Mouse (Mus musculus) intestine, embryonic 15.5 days (tissue): ENCODE results near the gene Ubap2. TPM values are rescaled to one million over a fixed set of nuclear protein-coding genes. Genes with fewer than 3 reads are reported as not detected.

ENCODE experiments used
- ATAC-seq: fragments of 200-750 bp; cut with Nextera tagmentation; 2 replicates; pipeline ENCODE4 v1.8.0; 2017; ENCODE audit warnings: moderate TSS enrichment, moderate library complexity
- H3K27ac ChIP-seq: fragments of 300-500 bp; sonication (generic); 2 replicates; pipeline ENCODE4 v1.5.1; 2015; ENCODE audit warnings: mild to moderate bottlenecking, inconsistent platforms
- H3K27me3 ChIP-seq: fragments of 300-500 bp; sonication (generic); replicated peaks from 2 replicates; pipeline ENCODE4 v1.6.1; 2015; ENCODE audit warnings: inconsistent platforms
- H3K36me3 ChIP-seq: fragments of 300-500 bp; sonication (generic); 2 replicates; pipeline ENCODE4 v1.6.1; 2015; ENCODE audit warnings: inconsistent platforms
- H3K4me1 ChIP-seq: fragments of 300-500 bp; sonication (generic); replicated peaks from 2 replicates; pipeline ENCODE4 v1.6.1; 2015; ENCODE audit warnings: inconsistent platforms
- H3K4me2 ChIP-seq: fragments of 300-500 bp; sonication (generic); replicated peaks from 2 replicates; pipeline ENCODE4 v1.6.1; 2015; ENCODE audit warnings: mild to moderate bottlenecking, inconsistent platforms
- H3K4me3 ChIP-seq: fragments of 300-500 bp; sonication (generic); replicated peaks from 2 replicates; pipeline ENCODE4 v1.5.1; 2015; ENCODE audit warnings: inconsistent platforms
- H3K9ac ChIP-seq: fragments of 300-500 bp; sonication (generic); 2 replicates; pipeline ENCODE4 v1.6.1; 2015; ENCODE audit warnings: inconsistent platforms
- H3K9me3 ChIP-seq: fragments of 300-500 bp; sonication (generic); 2 replicates; pipeline ENCODE4 v1.6.1; 2016; ENCODE audit warnings: inconsistent platforms
- WGBS: fragments of 180-500 bp; shearing (Covaris S2); methylation state at CpG from one replicate; pipeline ENCODE4 v1.1.7; 2015; 5-methylcytosine and 5-hydroxymethylcytosine counted together
- polyA plus RNA-seq: library from polyadenylated mRNA; unstranded; fragments of >200 nt; fragmentation: Nextera tagmentation; extraction: Ambion mirVana; gene quantifications from 2 replicates; pipeline ENCODE4 v1.2.1, GENCODE M21; 2015

The Ubap2 gene
- polyA plus RNA-seq = 50.1 and 52.2 TPM in 2 replicates

GRCm38 (mm10) chr4:41274980-41275850, at the start of gene Ubap2:
Gene Ubap2, minus strand, starts transcription at chr4:41275144.
- Histone ChIP-seq H3K27me3 (no peaks in the 10 kb centered on the region), H3K36me3 (no peaks in the 10 kb centered on the region), H3K9ac (peak within 1 kb of the TSS; percentile 90), H3K4me3 (peak within 1 kb of the TSS; percentile 68), H3K4me1 (peaks cover 13% of the 10 kb centered on the region), H3K9me3 (no peaks in the 10 kb centered on the region), H3K27ac (peak within 1 kb of the TSS; percentile 91), H3K4me2 (peak within 1 kb of the TSS; percentile 69)
- WGBS = under 1% methylated on average over 60 of the region's 60 CpGs
- peak; percentile 98 for ATAC-seq

- Histone ChIP-seq H3K9ac (no peak overlapping the region), H3K27ac (no peak overlapping the region), H3K4me1 (no peaks in the 10 kb centered on the region), H3K36me3 (no peaks in the 10 kb centered on the region), H3K9me3 (no peaks in the 10 kb centered on the region), H3K4me3 (no peak overlapping the region), H3K27me3 (no peaks in the 10 kb centered on the region), H3K4me2 (no peak overlapping the region)
- no peak for ATAC-seq
- 46% methylated on average over 4 of the region's 4 CpGs for WGBS
These were observed 46.0 kb upstream of the Ubap2 start for GRCm38 (mm10) chr4:41320971-41321370.

DNA sequence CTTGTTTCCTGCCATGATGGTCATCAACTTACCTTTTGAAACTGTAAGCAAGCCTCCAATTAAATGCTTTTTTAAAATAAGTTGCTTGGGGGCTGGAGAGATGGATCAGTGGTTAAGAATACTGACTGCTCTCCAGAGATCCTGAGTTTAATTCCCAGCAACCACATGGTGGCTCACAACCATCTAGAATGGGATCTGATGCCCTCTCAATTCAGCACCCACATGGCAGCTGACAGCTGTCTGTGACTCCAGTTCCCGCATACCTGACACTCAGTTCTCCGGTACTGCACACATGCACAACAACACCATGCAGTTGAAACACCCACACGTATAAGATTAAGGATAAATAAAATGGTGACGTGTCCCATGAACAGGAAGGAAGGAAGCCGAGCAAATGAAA, 43.3 kb upstream of the Ubap2 start:
- peaks cover 5% of the 10 kb centered on the region; the same call in 1 of the 2 replicates for H3K4me1 ChIP-seq
- no peak for ATAC-seq
- 71% methylated on average over 5 of the region's 5 CpGs for WGBS
- no peak overlapping the region for H3K4me3 ChIP-seq
- H3K27me3 ChIP-seq = no peaks in the 10 kb centered on the region
- H3K9me3 ChIP-seq = no peaks in the 10 kb centered on the region
- no peaks in the 10 kb centered on the region for H3K36me3 ChIP-seq
- no peak overlapping the region for H3K27ac ChIP-seq
- H3K4me2 ChIP-seq = no peak overlapping the region
- no peak overlapping the region for H3K9ac ChIP-seq

DNA sequence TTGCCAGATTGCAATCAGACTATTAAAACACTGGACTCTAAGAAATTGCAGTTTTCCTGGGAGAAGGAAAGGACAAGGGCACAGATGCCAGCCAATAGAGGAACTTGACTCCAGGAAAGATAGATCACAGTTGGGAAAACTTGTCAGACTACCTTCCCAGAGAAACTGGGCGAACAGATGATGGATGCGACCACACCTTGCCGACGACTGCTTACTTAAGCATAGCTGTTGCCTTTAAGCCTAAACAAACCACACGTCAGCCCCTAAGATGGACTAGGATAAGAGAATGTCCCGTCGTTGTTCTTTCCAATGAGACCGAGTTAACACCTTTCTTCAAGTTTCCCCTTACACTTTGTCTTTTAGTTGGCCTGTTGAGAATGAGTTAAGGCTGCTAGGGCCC, 40.2 kb upstream of the Ubap2 start:
- H3K4me1 ChIP-seq = peaks cover 10% of the 10 kb centered on the region
- H3K27me3 ChIP-seq = no peaks in the 10 kb centered on the region
- H3K4me2 ChIP-seq = peak overlapping the region; percentile 84
- no peaks in the 10 kb centered on the region for H3K36me3 ChIP-seq
- H3K4me3 ChIP-seq = peak overlapping the region; percentile 98
- no peaks in the 10 kb centered on the region for H3K9me3 ChIP-seq
- peak overlapping the region; percentile 99 for H3K27ac ChIP-seq
- peak; percentile 13 for ATAC-seq
- WGBS = 17% methylated on average over 8 of the region's 8 CpGs
- H3K9ac ChIP-seq = peak overlapping the region; percentile 98

- under 1% methylated on average over 70 of the region's 70 CpGs for WGBS
- Histone ChIP-seq H3K9ac (peak within 1 kb of the TSS; percentile 98), H3K4me1 (peaks cover 10% of the 10 kb centered on the region), H3K9me3 (no peaks in the 10 kb centered on the region), H3K4me3 (peak within 1 kb of the TSS; percentile 98), H3K27ac (peak within 1 kb of the TSS; percentile 99), H3K27me3 (no peaks in the 10 kb centered on the region), H3K4me2 (peak within 1 kb of the TSS; percentile 84), H3K36me3 (peaks cover 3% of the 10 kb centered on the region; the same call in 1 of the 2 replicates)
- ATAC-seq = peak; percentile 97
These were observed 39.5 kb upstream of the Ubap2 start, which contains the start of gene Dcaf12 for GRCm38 (mm10) chr4:41314141-41315129. Gene Dcaf12, minus strand, starts transcription at chr4:41314889.

GRCm38 (mm10) chr4:41313722-41314121, 38.8 kb upstream of the Ubap2 start:
- Histone ChIP-seq H3K9me3 (no peaks in the 10 kb centered on the region), H3K27me3 (no peaks in the 10 kb centered on the region), H3K4me3 (peak overlapping the region; percentile 98), H3K4me1 (peaks cover 10% of the 10 kb centered on the region), H3K4me2 (peak overlapping the region; percentile 84), H3K27ac (peak overlapping the region; percentile 99), H3K36me3 (peaks cover 5% of the 10 kb centered on the region), H3K9ac (peak overlapping the region; percentile 98)
- peak; percentile 9; the same call in 1 of the 2 replicates for ATAC-seq
- 12% methylated on average over 14 of the region's 14 CpGs for WGBS

DNA sequence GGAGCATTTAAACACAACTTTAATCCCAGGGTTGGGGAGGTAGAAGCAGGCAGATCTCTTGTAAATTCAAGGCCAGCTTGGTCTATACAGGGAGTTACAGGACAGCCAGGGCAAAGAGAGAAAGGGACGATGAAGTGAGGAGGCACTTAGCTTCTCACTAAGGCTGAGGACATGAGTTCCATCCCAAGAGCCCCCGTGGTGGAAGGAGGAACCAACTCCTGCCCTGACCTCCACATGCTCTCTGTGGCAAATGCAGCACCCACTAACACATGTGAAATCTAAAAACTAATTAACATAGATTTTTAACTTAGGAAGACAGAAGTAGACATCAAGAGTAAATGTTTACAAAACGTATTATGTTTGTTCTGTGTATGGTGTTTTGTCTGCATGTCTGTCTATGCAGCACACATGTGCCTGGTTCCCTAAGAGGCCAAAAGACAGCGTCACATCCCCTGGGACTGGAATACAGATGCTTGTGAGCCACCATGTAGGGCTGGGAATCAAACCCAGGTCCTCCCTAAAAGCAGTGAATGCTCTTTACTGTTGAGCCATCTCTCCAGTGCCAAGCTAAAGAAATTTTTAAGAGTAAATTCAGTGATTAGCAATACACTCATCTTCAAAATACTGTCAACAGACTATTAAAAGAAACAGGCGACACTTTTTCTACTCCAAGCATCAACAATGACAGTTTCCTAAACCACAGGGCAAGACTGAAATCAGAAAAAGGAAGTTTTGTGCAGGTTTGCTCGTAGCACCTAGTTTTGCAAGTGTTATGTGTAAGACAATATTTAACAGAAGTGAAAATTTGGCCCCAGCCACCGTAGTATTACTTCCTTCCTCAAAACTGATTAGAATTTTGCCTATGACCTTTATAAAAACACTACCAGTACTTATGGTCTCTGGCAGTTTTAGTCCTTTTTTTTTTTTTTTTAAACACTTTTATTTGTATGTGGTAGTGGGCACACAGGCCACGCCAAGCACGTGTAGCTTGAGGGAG, 35.9 kb upstream of the Ubap2 start:
- Histone ChIP-seq H3K9me3 (no peaks in the 10 kb centered on the region), H3K27me3 (no peaks in the 10 kb centered on the region), H3K9ac (no peak overlapping the region), H3K4me1 (peaks cover 10% of the 10 kb centered on the region), H3K36me3 (peaks cover 9% of the 10 kb centered on the region), H3K27ac (no peak overlapping the region), H3K4me3 (no peak overlapping the region), H3K4me2 (no peak overlapping the region)
- WGBS = 89% methylated on average over 9 of the region's 9 CpGs
- ATAC-seq = no peak

GRCm38 (mm10) chr4:41307406-41307805, 32.5 kb upstream of the Ubap2 start:
- Histone ChIP-seq H3K4me2 (no peak overlapping the region), H3K4me3 (no peak overlapping the region), H3K27me3 (no peaks in the 10 kb centered on the region), H3K36me3 (peaks cover 16% of the 10 kb centered on the region), H3K9me3 (no peaks in the 10 kb centered on the region), H3K27ac (no peak overlapping the region), H3K9ac (no peak overlapping the region), H3K4me1 (no peaks in the 10 kb centered on the region)
- 86% methylated on average over 6 of the region's 6 CpGs for WGBS
- ATAC-seq = no peak

DNA sequence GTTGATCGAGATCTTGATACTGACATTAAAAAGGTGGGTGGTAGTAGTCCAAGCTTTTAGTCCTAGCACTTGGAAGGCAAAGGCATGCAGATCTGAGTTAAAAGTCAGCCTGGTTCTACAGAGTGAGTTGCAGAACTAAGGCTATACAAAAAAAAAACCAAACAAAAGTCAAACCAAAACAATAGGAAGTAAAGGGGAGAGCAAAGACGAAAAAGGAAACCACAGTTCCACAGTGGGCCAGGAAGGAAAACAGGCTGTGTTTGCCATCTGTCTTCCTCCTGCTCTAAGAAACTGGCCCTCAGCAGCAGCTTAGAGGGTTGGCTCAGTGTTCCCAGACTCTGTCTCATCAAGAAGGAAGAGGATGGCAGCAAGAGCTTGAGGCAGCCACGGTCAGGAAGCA, 29.4 kb upstream of the Ubap2 start:
- Histone ChIP-seq H3K36me3 (peaks cover 39% of the 10 kb centered on the region), H3K4me2 (no peak overlapping the region), H3K27me3 (no peaks in the 10 kb centered on the region), H3K9me3 (no peaks in the 10 kb centered on the region), H3K27ac (no peak overlapping the region), H3K4me3 (no peak overlapping the region), H3K4me1 (no peaks in the 10 kb centered on the region), H3K9ac (no peak overlapping the region)
- no peak for ATAC-seq
- 64% methylated on average over 3 of the region's 3 CpGs for WGBS

DNA sequence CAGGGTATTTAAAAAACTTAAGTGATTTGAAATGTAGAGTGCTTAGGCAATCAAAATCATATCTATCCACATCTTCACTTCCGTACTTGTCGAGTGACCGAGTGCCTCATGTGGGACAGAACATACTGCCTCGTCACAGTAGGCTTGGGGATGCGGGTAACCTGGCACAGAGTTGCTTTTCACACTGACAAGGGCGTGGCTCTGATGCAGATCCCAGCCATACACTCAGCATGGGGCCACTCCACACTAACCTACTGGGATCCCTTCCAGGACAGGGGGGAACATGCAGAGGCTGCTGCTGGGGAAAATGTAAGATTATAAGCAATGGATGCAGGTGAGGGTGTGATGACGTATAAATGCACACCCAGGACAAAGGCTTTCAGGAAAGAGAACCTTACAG, 28.7 kb upstream of the Ubap2 start:
- WGBS = 92% methylated on average over 7 of the region's 7 CpGs
- H3K36me3 ChIP-seq = peaks cover 42% of the 10 kb centered on the region
- H3K9me3 ChIP-seq = no peaks in the 10 kb centered on the region
- no peak for ATAC-seq
- no peak overlapping the region for H3K27ac ChIP-seq
- no peaks in the 10 kb centered on the region for H3K27me3 ChIP-seq
- H3K4me2 ChIP-seq = no peak overlapping the region
- no peak overlapping the region for H3K4me3 ChIP-seq
- H3K9ac ChIP-seq = no peak overlapping the region
- H3K4me1 ChIP-seq = no peaks in the 10 kb centered on the region

DNA sequence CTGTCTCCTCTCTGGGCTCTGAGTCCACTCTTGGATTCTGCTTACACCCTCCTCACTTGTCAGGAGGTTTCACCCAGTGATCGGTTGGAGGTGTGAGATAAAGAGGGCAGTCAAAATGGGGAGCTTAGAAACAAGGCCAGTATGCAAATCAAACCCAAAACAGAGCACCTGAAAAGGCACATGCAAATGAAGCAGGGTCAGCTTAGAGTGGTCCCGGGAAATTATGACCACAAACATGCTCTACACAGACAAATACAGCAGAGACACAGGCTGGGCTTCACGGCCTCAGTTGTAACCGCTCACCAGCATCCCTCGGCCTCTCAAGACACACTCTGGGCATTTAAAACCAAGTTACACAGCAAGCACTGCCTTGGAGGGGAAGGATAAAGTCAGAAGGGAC, 24.0 kb upstream of the Ubap2 start:
- Histone ChIP-seq H3K27ac (no peak overlapping the region), H3K36me3 (peaks cover 63% of the 10 kb centered on the region), H3K4me1 (no peaks in the 10 kb centered on the region), H3K9ac (no peak overlapping the region), H3K4me2 (no peak overlapping the region), H3K9me3 (no peaks in the 10 kb centered on the region), H3K4me3 (no peak overlapping the region), H3K27me3 (no peaks in the 10 kb centered on the region)
- ATAC-seq = no peak
- WGBS = 89% methylated on average over 5 of the region's 5 CpGs
